Mouse (Mus musculus): ENCODE data around the gene Amotl2. TPM values are rescaled to one million over a fixed set of nuclear protein-coding genes. Genes with fewer than 3 reads are reported as not detected.
A peak's percentile ranks its signal among the peaks of the same experiment; 100 is the strongest.

Gene Amotl2
- polyA plus RNA-seq, 1 experiment = 24.4 TPM

DNA sequence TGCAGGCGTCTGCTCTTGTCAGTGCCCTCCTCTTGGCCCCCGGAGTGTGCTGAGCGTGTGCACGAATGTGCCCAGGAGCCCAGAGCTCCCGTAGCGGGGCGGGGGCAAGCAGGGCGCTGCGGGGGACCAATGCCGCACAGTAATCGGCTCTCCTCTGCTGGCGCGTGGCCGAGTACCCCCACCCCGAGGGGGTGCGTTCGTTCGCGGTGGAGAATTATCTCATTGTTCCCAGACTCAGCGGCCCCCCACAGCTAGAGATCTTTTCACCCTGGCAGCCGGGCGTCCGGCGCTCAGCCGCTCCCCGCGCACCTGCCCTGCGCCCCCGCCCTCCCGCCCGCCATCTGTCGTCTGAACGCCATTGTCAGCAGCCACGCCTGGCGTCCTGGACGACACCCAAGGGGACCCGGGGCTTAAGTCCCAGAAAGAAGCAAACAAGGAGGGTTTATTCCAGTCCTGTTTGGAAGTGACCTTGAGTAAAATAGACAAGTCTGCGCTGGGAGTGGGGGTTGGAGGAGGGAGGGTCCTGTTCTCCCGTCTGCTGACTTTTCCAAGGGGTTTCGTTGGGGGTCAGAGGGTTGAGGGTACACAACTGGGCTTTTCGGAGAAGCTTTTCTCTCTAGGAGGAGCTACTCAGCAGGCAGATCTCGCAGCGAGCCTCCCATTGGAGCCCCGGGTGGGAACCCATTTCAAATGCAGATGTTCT lies 26.4 kb upstream of the Amotl2 start:
- WGBS = 1% methylated on average over 44 of the region's 44 CpGs
- TF ChIP-seq CTCF (IDR thresholded peaks at IDR 0.05; ENCODE audit: borderline replicate concordance, insufficient read depth, low read depth, low read length) (no peak), POLR2A (IDR thresholded peaks at IDR 0.05; ENCODE audit: borderline replicate concordance, insufficient read depth, low read length) (no peak)
- DNase-seq = peak; percentile 83 to 87

DNA sequence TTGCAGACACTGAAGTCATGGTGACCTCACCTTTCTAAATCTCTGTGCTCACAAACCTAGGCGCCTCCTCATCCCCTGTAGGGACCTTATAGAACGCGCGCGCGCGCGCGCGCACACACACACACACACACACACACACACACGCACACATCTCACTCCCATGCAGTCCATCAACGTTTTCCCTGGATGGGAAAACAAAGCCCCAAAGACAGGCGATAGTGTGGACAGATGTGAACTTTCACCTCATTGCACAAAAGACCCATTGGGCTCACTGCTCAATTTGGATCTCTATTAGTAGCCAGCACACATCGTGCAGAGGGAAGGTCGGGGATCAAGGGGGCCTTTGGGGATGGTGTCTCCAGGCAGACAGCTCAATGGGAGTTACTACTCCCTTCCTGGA lies 25.6 kb upstream of the Amotl2 start:
- no peak for TF ChIP-seq POLR2A (IDR thresholded peaks at IDR 0.05; ENCODE audit: borderline replicate concordance, insufficient read depth, low read length)
- TF ChIP-seq CTCF (IDR thresholded peaks at IDR 0.05; ENCODE audit: borderline replicate concordance, insufficient read depth, low read depth, low read length) = no peak
- DNase-seq = peak; percentile 25 to 35
- H3K4me1 ChIP-seq (ENCODE audit: control insufficient read depth, insufficient read depth, low read length) = no peaks in the 10 kb centered on the region; the same call in 1 of the 2 replicates
- WGBS = 56% methylated on average over 15 of the region's 15 CpGs
- no peak overlapping the region for H3K4me3 ChIP-seq (replicated peaks; ENCODE audit: insufficient read depth, low read depth, low read length)
- H3K27ac ChIP-seq (ENCODE audit: insufficient read depth, low read length) = no peak overlapping the region
- H3K27me3 ChIP-seq (ENCODE audit: control insufficient read depth, insufficient read depth, low read length) = no peaks in the 10 kb centered on the region

More for the DNA sequence above, 26.4 kb upstream of the Amotl2 start:
- no peaks in the 10 kb centered on the region for H3K27me3 ChIP-seq (ENCODE audit: control insufficient read depth, insufficient read depth, low read length)
- no peaks in the 10 kb centered on the region; the same call in 1 of the 2 replicates for H3K4me1 ChIP-seq (ENCODE audit: control insufficient read depth, insufficient read depth, low read length)
- H3K4me3 ChIP-seq (replicated peaks; ENCODE audit: insufficient read depth, low read depth, low read length) = peak overlapping the region; percentile 79
- H3K27ac ChIP-seq (ENCODE audit: insufficient read depth, low read length) = peak overlapping the region; percentile 53

DNA sequence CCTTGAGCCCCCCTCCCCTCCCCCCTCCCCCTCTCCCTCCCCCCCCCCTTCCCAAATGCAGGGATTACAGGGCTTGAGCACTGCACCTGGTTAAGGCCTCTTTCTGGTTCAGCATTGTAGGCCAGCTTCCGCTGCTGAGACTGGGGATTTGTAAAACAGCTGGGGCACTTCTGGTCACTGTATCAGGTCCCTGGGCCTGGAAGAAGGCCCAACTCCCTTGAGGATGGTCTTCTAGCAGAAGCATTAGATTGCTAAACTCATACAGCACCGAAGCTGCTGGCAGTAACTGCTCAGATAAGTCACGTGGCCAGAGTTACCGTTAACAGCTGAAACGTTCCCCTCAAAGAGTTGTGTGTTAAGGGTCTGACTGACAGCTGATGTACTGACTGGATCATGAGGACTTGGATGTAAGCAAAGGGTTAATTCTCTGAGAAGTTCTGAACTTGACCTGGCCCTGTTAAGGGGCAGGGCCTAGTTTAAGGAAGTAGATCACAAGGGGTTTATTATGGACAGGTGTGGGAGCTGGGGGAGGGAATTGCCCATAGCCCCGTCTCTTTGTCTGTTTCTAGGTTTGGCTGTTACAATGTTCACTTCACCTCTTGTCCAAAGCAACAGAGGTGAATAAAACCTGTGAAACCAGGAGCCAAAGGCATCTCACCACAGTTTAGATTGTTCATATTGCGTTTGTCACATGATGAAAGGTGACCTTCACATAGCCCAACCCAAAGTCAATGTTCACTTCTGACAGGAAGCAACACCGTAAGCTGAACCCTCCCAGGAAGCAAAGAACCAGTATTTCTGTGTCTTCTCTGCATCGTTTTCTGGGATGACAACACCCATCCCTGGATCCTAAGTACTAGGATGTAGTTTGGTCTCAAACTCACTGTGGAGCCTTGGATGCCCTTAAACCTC lies 23.7 kb upstream of the Amotl2 start:
- WGBS = 83% methylated on average over 9 of the region's 9 CpGs
- no peak overlapping the region for H3K4me3 ChIP-seq (replicated peaks; ENCODE audit: insufficient read depth, low read depth, low read length)
- H3K4me1 ChIP-seq (ENCODE audit: control insufficient read depth, insufficient read depth, low read length) = no peaks in the 10 kb centered on the region; the same call in 1 of the 2 replicates
- no peak overlapping the region for H3K27ac ChIP-seq (ENCODE audit: insufficient read depth, low read length)
- no peaks in the 10 kb centered on the region for H3K27me3 ChIP-seq (ENCODE audit: control insufficient read depth, insufficient read depth, low read length)
- DNase-seq = no peak
- TF ChIP-seq CTCF (IDR thresholded peaks at IDR 0.05; ENCODE audit: borderline replicate concordance, insufficient read depth, low read depth, low read length) = no peak
- TF ChIP-seq POLR2A (IDR thresholded peaks at IDR 0.05; ENCODE audit: borderline replicate concordance, insufficient read depth, low read length) = no peak

DNA sequence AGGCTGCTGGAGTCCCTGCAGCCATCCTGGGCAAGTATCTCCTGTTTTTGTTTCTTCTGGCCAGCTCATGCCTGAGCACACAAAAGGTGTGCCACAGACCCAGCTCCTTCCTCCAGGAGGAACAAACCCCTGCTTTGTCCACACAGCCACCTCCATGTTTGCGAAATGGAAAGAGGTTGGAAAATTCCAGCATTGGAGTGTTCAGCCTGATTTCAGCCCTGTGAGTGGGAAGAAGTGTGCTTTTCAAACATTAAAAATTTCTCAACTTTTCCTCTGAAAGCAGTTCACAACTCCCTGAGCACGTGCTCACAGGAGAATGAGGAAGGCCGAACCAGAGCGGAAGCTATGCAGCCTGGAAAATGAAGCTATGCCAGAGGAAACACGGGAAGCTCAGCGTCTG lies 15.4 kb upstream of the Amotl2 start:
- WGBS = 93% methylated on average over 6 of the region's 6 CpGs
- Histone ChIP-seq H3K27ac (ENCODE audit: insufficient read depth, low read length) (no peak overlapping the region), H3K4me1 (ENCODE audit: control insufficient read depth, insufficient read depth, low read length) (no peaks in the 10 kb centered on the region), H3K27me3 (ENCODE audit: control insufficient read depth, insufficient read depth, low read length) (no peaks in the 10 kb centered on the region), H3K4me3 (replicated peaks; ENCODE audit: insufficient read depth, low read depth, low read length) (no peak overlapping the region)
- TF ChIP-seq CTCF (IDR thresholded peaks at IDR 0.05; ENCODE audit: borderline replicate concordance, insufficient read depth, low read depth, low read length) (no peak), POLR2A (IDR thresholded peaks at IDR 0.05; ENCODE audit: borderline replicate concordance, insufficient read depth, low read length) (no peak)
- no peak for DNase-seq

DNA sequence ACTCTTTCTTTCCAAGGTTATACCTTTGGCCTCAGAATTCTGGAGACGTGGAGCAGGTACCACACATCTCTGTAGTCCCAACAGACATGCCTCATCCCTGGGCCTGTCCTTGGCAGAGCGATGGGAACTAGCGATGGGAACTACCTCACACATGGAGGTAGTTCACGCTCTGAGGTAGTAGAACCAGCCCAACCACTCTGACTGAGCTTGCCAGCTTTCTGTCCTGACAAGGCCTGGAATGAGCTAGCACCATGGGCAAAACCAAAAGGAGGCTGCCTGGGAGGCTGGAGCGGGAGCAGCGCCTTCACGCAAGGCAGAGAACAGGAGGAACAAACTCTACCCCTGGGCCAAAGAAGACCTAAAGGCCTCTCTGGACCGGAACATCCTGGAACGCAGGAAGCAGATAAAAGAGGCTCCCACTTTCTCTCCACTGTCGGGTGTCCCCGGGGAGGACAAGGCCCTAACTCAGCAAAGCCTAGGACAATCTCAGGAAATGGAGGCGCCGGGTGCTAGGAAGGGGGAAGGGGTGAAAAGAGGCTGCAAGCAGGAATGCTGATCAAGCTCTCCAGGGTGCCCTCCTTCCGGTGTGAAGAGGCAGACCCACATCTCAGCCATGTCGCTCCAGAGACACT lies 6.9 kb upstream of the Amotl2 start:
- no peaks in the 10 kb centered on the region for H3K27me3 ChIP-seq (ENCODE audit: control insufficient read depth, insufficient read depth, low read length)
- TF ChIP-seq CTCF (IDR thresholded peaks at IDR 0.05; ENCODE audit: borderline replicate concordance, insufficient read depth, low read depth, low read length) (no peak), POLR2A (IDR thresholded peaks at IDR 0.05; ENCODE audit: borderline replicate concordance, insufficient read depth, low read length) (no peak)
- WGBS = 80% methylated on average over 15 of the region's 15 CpGs
- H3K4me1 ChIP-seq (ENCODE audit: control insufficient read depth, insufficient read depth, low read length) = no peaks in the 10 kb centered on the region; the same call in 1 of the 2 replicates
- no peak for DNase-seq
- H3K27ac ChIP-seq (ENCODE audit: insufficient read depth, low read length) = no peak overlapping the region
- no peak overlapping the region for H3K4me3 ChIP-seq (replicated peaks; ENCODE audit: insufficient read depth, low read depth, low read length)

DNA sequence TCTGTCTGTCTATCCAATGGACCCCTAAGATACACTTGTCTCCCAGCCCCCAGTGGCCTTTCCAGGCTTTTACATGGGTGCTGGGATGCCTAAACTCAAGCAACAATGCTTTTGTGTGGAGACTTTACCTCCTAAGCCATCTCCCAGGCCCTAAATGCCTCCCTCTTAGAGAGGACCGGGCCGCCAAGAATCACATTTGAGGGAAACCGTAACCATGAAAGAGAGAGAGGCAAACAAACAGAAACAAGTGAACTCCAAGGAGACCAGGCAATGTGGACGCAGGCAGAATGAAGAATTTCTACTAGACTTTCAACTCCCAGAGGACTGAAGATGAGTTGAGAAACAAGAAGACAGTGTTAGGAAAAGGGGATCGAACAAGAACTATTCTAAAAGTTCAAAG lies 6.0 kb upstream of the Amotl2 start:
- no peaks in the 10 kb centered on the region for H3K27me3 ChIP-seq (ENCODE audit: control insufficient read depth, insufficient read depth, low read length)
- WGBS = 79% methylated on average over 5 of the region's 5 CpGs
- H3K4me1 ChIP-seq (ENCODE audit: control insufficient read depth, insufficient read depth, low read length) = peaks cover 8% of the 10 kb centered on the region
- H3K4me3 ChIP-seq (replicated peaks; ENCODE audit: insufficient read depth, low read depth, low read length) = no peak overlapping the region
- TF ChIP-seq POLR2A (IDR thresholded peaks at IDR 0.05; ENCODE audit: borderline replicate concordance, insufficient read depth, low read length) (no peak), CTCF (IDR thresholded peaks at IDR 0.05; ENCODE audit: borderline replicate concordance, insufficient read depth, low read depth, low read length) (no peak)
- no peak overlapping the region for H3K27ac ChIP-seq (ENCODE audit: insufficient read depth, low read length)
- no peak for DNase-seq

DNA sequence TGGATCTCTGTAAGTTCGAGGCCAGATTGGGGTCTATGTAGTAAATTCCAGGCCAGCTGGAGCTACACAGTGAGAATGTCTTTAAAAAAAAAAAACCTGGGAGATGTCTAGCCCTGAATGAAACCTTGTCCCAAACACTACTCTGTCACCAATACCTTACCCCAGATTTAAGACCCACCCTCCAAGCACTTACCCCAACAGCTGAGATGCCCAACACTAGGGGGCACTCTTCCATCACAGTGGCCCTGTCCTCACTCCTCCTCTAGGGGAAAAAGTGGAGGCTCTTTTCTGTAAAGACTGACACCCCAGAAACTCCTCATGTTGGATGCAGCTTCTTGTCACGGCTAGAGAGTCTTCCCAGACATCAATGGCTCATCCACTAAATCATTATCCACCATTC lies 2.7 kb upstream of the Amotl2 start:
- peak in 1 of 2 experiments; percentile 37 for DNase-seq
- no peaks in the 10 kb centered on the region for H3K27me3 ChIP-seq (ENCODE audit: control insufficient read depth, insufficient read depth, low read length)
- TF ChIP-seq POLR2A (IDR thresholded peaks at IDR 0.05; ENCODE audit: borderline replicate concordance, insufficient read depth, low read length) (no peak), CTCF (IDR thresholded peaks at IDR 0.05; ENCODE audit: borderline replicate concordance, insufficient read depth, low read depth, low read length) (peak; percentile 69)
- peaks cover 10% of the 10 kb centered on the region for H3K4me1 ChIP-seq (ENCODE audit: control insufficient read depth, insufficient read depth, low read length)
- WGBS = 86% methylated on average over 2 of the region's 2 CpGs
- H3K27ac ChIP-seq (ENCODE audit: insufficient read depth, low read length) = no peak overlapping the region
- no peak overlapping the region for H3K4me3 ChIP-seq (replicated peaks; ENCODE audit: insufficient read depth, low read depth, low read length)

Data from cerebellum, adult 2 months (tissue).